Mouse (Mus musculus) kidney, embryonic 14.5 days (tissue): ENCODE measurements around the gene C2cd2. TPM values are rescaled to one million over a fixed set of nuclear protein-coding genes. Genes with fewer than 3 reads are reported as not detected.

Source experiments
- ATAC-seq: fragments of 200-750 bp; cut with Nextera tagmentation; 2 replicates; pipeline ENCODE4 v1.8.0; 2017; ENCODE audit warnings: moderate number of reproducible peaks, mild to moderate bottlenecking, moderate TSS enrichment, moderate library complexity; ENCODE audit not compliant: low FRiP score, low TSS enrichment
- H3K27ac ChIP-seq: fragments of 300-500 bp; sonication (generic); 2 replicates; pipeline ENCODE4 v1.5.1; 2014; ENCODE audit warnings: low read depth, mild to moderate bottlenecking, low read length, moderate library complexity, mixed read lengths
- H3K27me3 ChIP-seq: fragments of 300-500 bp; sonication (generic); 2 replicates; pipeline ENCODE4 v1.6.1; 2014; ENCODE audit warnings: mild to moderate bottlenecking, low read length; ENCODE audit not compliant: control insufficient read depth, insufficient read depth
- H3K36me3 ChIP-seq: fragments of 300-500 bp; sonication (generic); 2 replicates; pipeline ENCODE4 v1.6.1; 2014; ENCODE audit warnings: low read length, mixed read lengths; ENCODE audit not compliant: control insufficient read depth, insufficient read depth
- H3K4me1 ChIP-seq: fragments of 300-500 bp; sonication (generic); 2 replicates; pipeline ENCODE4 v1.6.1; 2014; ENCODE audit warnings: low read length, mixed read lengths; ENCODE audit not compliant: control insufficient read depth, insufficient read depth
- H3K4me2 ChIP-seq: fragments of 300-500 bp; sonication (generic); replicated peaks from 2 replicates; pipeline ENCODE4 v1.6.1; 2014; ENCODE audit warnings: low read depth, mild to moderate bottlenecking, low read length
- H3K4me3 ChIP-seq: fragments of 300-500 bp; sonication (generic); 2 replicates; pipeline ENCODE4 v1.5.1; 2014; ENCODE audit warnings: mild to moderate bottlenecking, low read length
- H3K9ac ChIP-seq: fragments of 300-500 bp; sonication (generic); 2 replicates; pipeline ENCODE4 v1.6.1; 2014; ENCODE audit warnings: low read depth, mild to moderate bottlenecking, low read length, moderate library complexity
- H3K9me3 ChIP-seq: fragments of 300-500 bp; sonication (generic); 2 replicates; pipeline ENCODE4 v1.6.1; 2016; ENCODE audit warnings: low read length; ENCODE audit not compliant: control insufficient read depth
- WGBS: fragments of 180-500 bp; shearing (Covaris S2); extraction: QIAGEN DNeasy Blood & Tissue Kit; methylation state at CpG from one replicate; pipeline ENCODE4 v1.1.7; 2014; 5-methylcytosine and 5-hydroxymethylcytosine counted together
- polyA plus RNA-seq: library from polyadenylated mRNA; unstranded; fragments of >200 nt; fragmentation: Nextera tagmentation; extraction: Ambion mirVana; gene quantifications from 2 replicates; pipeline ENCODE4 v1.2.1, GENCODE M21; 2014

The C2cd2 gene
- polyA plus RNA-seq, 1 experiment from 2014 or later = 20.6 TPM

GRCm38 (mm10) chr16:97927331-97927938 is 35.0 kb downstream of the C2cd2 start:
- ATAC-seq = no peak
- H3K9me3 ChIP-seq = no peaks in the 10 kb centered on the region
- 85% methylated on average over 3 of the region's 3 CpGs for WGBS

GRCm38 (mm10) chr16:97926381-97926780 is 36.0 kb downstream of the C2cd2 start:
- no peak overlapping the region for H3K4me3 ChIP-seq
- H3K9me3 ChIP-seq = no peaks in the 10 kb centered on the region
- no peak overlapping the region for H3K4me2 ChIP-seq
- no peak overlapping the region for H3K27ac ChIP-seq
- H3K9ac ChIP-seq = no peak overlapping the region
- H3K36me3 ChIP-seq = no peaks in the 10 kb centered on the region
- no peak for ATAC-seq
- H3K27me3 ChIP-seq = no peaks in the 10 kb centered on the region
- peaks cover 2% of the 10 kb centered on the region for H3K4me1 ChIP-seq
- WGBS = 86% methylated on average over 9 of the region's 9 CpGs

More at GRCm38 (mm10) chr16:97927331-97927938, 35.0 kb downstream of the C2cd2 start:
- Histone ChIP-seq H3K27me3 (no peaks in the 10 kb centered on the region), H3K36me3 (no peaks in the 10 kb centered on the region), H3K27ac (no peak overlapping the region), H3K4me1 (no peaks in the 10 kb centered on the region), H3K4me3 (no peak overlapping the region), H3K9ac (no peak overlapping the region), H3K4me2 (no peak overlapping the region)

- Histone ChIP-seq H3K27me3 (no peaks in the 10 kb centered on the region), H3K4me2 (no peak overlapping the region), H3K4me3 (no peak overlapping the region), H3K9me3 (no peaks in the 10 kb centered on the region), H3K9ac (no peak overlapping the region), H3K27ac (no peak overlapping the region), H3K4me1 (peaks cover 8% of the 10 kb centered on the region), H3K36me3 (no peaks in the 10 kb centered on the region)
- no peak for ATAC-seq
- 86% methylated on average over 2 of the region's 2 CpGs for WGBS
Observed at GRCm38 (mm10) chr16:97925760-97926159, 36.6 kb downstream of the C2cd2 start.

GRCm38 (mm10) chr16:97923700-97924099 is 38.7 kb downstream of the C2cd2 start:
- H3K4me2 ChIP-seq = no peak overlapping the region
- no peaks in the 10 kb centered on the region for H3K36me3 ChIP-seq
- no peaks in the 10 kb centered on the region for H3K9me3 ChIP-seq
- 71% methylated on average over 1 of the region's 1 CpGs for WGBS
- no peak for ATAC-seq
- H3K4me1 ChIP-seq = peaks cover 11% of the 10 kb centered on the region
- no peaks in the 10 kb centered on the region for H3K27me3 ChIP-seq
- no peak overlapping the region for H3K27ac ChIP-seq
- H3K9ac ChIP-seq = no peak overlapping the region
- no peak overlapping the region for H3K4me3 ChIP-seq

GRCm38 (mm10) chr16:97922779-97923126 is 39.6 kb downstream of the C2cd2 start:
- Histone ChIP-seq H3K9ac (peak overlapping the region; percentile 81), H3K4me2 (peak overlapping the region; percentile 81), H3K36me3 (no peaks in the 10 kb centered on the region), H3K4me1 (peaks cover 11% of the 10 kb centered on the region), H3K4me3 (peak overlapping the region; percentile 90), H3K27ac (no peak overlapping the region; the same call in 1 of the 2 replicates), H3K27me3 (no peaks in the 10 kb centered on the region), H3K9me3 (no peaks in the 10 kb centered on the region)
- WGBS = under 1% methylated on average over 9 of the region's 9 CpGs
- ATAC-seq = peak; percentile 66

- peaks cover 11% of the 10 kb centered on the region for H3K4me1 ChIP-seq
- ATAC-seq = peak; percentile 95
- no peaks in the 10 kb centered on the region for H3K9me3 ChIP-seq
- peak overlapping the region; percentile 81 for H3K9ac ChIP-seq
- H3K4me2 ChIP-seq = peak overlapping the region; percentile 81
- H3K27ac ChIP-seq = peak overlapping the region; percentile 90
- no peaks in the 10 kb centered on the region for H3K27me3 ChIP-seq
- H3K4me3 ChIP-seq = peak overlapping the region; percentile 90
- no peaks in the 10 kb centered on the region for H3K36me3 ChIP-seq
- WGBS = 1% methylated on average over 71 of the region's 75 CpGs
Observed at GRCm38 (mm10) chr16:97921961-97922778, 40.2 kb downstream of the C2cd2 start.

- no peak overlapping the region for H3K27ac ChIP-seq
- no peaks in the 10 kb centered on the region for H3K27me3 ChIP-seq
- no peaks in the 10 kb centered on the region for H3K9me3 ChIP-seq
- H3K4me3 ChIP-seq = no peak overlapping the region
- H3K36me3 ChIP-seq = no peaks in the 10 kb centered on the region
- no peak overlapping the region for H3K9ac ChIP-seq
- no peak for ATAC-seq
- 71% methylated on average over 1 of the region's 1 CpGs for WGBS
- H3K4me1 ChIP-seq = peaks cover 11% of the 10 kb centered on the region
- H3K4me2 ChIP-seq = no peak overlapping the region
Observed at GRCm38 (mm10) chr16:97920621-97921020, 41.8 kb downstream of the C2cd2 start.

- H3K27me3 ChIP-seq = no peaks in the 10 kb centered on the region
- no peak overlapping the region for H3K4me2 ChIP-seq
- H3K4me3 ChIP-seq = no peak overlapping the region
- ATAC-seq = no peak
- H3K4me1 ChIP-seq = peaks cover 11% of the 10 kb centered on the region
- H3K9me3 ChIP-seq = no peaks in the 10 kb centered on the region
- no peak overlapping the region for H3K9ac ChIP-seq
- H3K36me3 ChIP-seq = no peaks in the 10 kb centered on the region
- no peak overlapping the region for H3K27ac ChIP-seq
- WGBS = 51% methylated on average over 2 of the region's 2 CpGs
Observed at GRCm38 (mm10) chr16:97919793-97920192, 42.6 kb downstream of the C2cd2 start.

GRCm38 (mm10) chr16:97912873-97913272 is 49.5 kb downstream of the C2cd2 start:
- Histone ChIP-seq H3K36me3 (no peaks in the 10 kb centered on the region; the same call in 1 of the 2 replicates), H3K27me3 (no peaks in the 10 kb centered on the region), H3K27ac (no peak overlapping the region), H3K4me2 (no peak overlapping the region), H3K4me1 (no peaks in the 10 kb centered on the region), H3K4me3 (no peak overlapping the region), H3K9ac (no peak overlapping the region), H3K9me3 (no peaks in the 10 kb centered on the region)
- ATAC-seq = no peak
